Mouse (Mus musculus): ENCODE results near the gene Hk1. TPM values are rescaled to one million over a fixed set of nuclear protein-coding genes. Genes with fewer than 3 reads are reported as not detected.

The Hk1 gene
- polyA plus RNA-seq, 1 experiment from 2014 or later: 31.7 TPM

GRCm38 (mm10) chr10:62279671-62280070 is 100.0 kb downstream of the Hk1 start:
- WGBS: 91% methylated on average over 4 of the region's 4 CpGs

GRCm38 (mm10) chr10:62279066-62279465 is 100.6 kb downstream of the Hk1 start:
- WGBS: 85% methylated on average over 3 of the region's 3 CpGs

More at GRCm38 (mm10) chr10:62279671-62280070, 100.0 kb downstream of the Hk1 start:
- DNase-seq (ENCODE audit: low spot score): no peak
- peaks cover 38% of the 10 kb centered on the region for H3K36me3 ChIP-seq (replicated peaks)
- no peak overlapping the region for H3K4me3 ChIP-seq
- no peaks in the 10 kb centered on the region for H3K27me3 ChIP-seq (replicated peaks; ENCODE audit: low read depth, poor library complexity, severe bottlenecking)
- peaks cover 6% of the 10 kb centered on the region; the same call in 1 of the 2 replicates for H3K9me3 ChIP-seq
- no peak overlapping the region for H3K27ac ChIP-seq (replicated peaks)
- H3K4me1 ChIP-seq: 0 out of 2 replicates have a peak, but pooled peaks cover 7% of the 10 kb centered on the region

GRCm38 (mm10) chr10:62277499-62278293 is 102.0 kb downstream of the Hk1 start:
- Histone ChIP-seq H3K36me3 (replicated peaks) (peaks cover 41% of the 10 kb centered on the region), H3K9me3 (peaks cover 6% of the 10 kb centered on the region; the same call in 1 of the 2 replicates), H3K4me3 (no peak overlapping the region), H3K27me3 (replicated peaks; ENCODE audit: low read depth, poor library complexity, severe bottlenecking) (no peaks in the 10 kb centered on the region), H3K4me1 (0 out of 2 replicates have a peak, but pooled peaks cover 3% of the 10 kb centered on the region), H3K27ac (replicated peaks) (no peak overlapping the region)
- WGBS: 95% methylated on average over 18 of the region's 19 CpGs
- DNase-seq (ENCODE audit: low spot score): no peak

More at GRCm38 (mm10) chr10:62279066-62279465, 100.6 kb downstream of the Hk1 start:
- DNase-seq (ENCODE audit: low spot score): no peak
- Histone ChIP-seq H3K4me1 (0 out of 2 replicates have a peak, but pooled peaks cover 7% of the 10 kb centered on the region), H3K4me3 (no peak overlapping the region), H3K9me3 (peaks cover 6% of the 10 kb centered on the region; the same call in 1 of the 2 replicates), H3K36me3 (replicated peaks) (peaks cover 38% of the 10 kb centered on the region), H3K27ac (replicated peaks) (0 out of 2 replicates have a peak overlapping the region, but pooled peaks have one; percentile 16), H3K27me3 (replicated peaks; ENCODE audit: low read depth, poor library complexity, severe bottlenecking) (no peaks in the 10 kb centered on the region)

- WGBS: 38% methylated on average over 4 of the region's 4 CpGs
- no peak overlapping the region for H3K27ac ChIP-seq (replicated peaks)
- peaks cover 3% of the 10 kb centered on the region; the same call in 1 of the 2 replicates for H3K9me3 ChIP-seq
- H3K27me3 ChIP-seq (replicated peaks; ENCODE audit: low read depth, poor library complexity, severe bottlenecking): no peaks in the 10 kb centered on the region
- DNase-seq (ENCODE audit: low spot score): peak; percentile 84
- H3K36me3 ChIP-seq (replicated peaks): peaks cover 33% of the 10 kb centered on the region
- H3K4me3 ChIP-seq: no peak overlapping the region
- 0 out of 2 replicates have a peak, but pooled peaks cover 3% of the 10 kb centered on the region for H3K4me1 ChIP-seq
Observed at GRCm38 (mm10) chr10:62275235-62275634, 104.5 kb downstream of the Hk1 start.

- DNase-seq (ENCODE audit: low spot score): no peak
- Histone ChIP-seq H3K9me3 (no peaks in the 10 kb centered on the region), H3K4me3 (no peak overlapping the region), H3K27ac (replicated peaks) (no peak overlapping the region), H3K4me1 (no peaks in the 10 kb centered on the region; the same call in 1 of the 2 replicates), H3K36me3 (replicated peaks) (peaks cover 31% of the 10 kb centered on the region), H3K27me3 (replicated peaks; ENCODE audit: low read depth, poor library complexity, severe bottlenecking) (no peaks in the 10 kb centered on the region)
- WGBS: 78% methylated on average over 16 of the region's 16 CpGs
Observed at GRCm38 (mm10) chr10:62269278-62269677, 110.4 kb downstream of the Hk1 start.

- H3K4me1 ChIP-seq: peaks cover 5% of the 10 kb centered on the region
- H3K4me3 ChIP-seq: no peak overlapping the region
- H3K27ac ChIP-seq (replicated peaks): no peak overlapping the region
- peaks cover 3% of the 10 kb centered on the region for H3K36me3 ChIP-seq (replicated peaks)
- no peaks in the 10 kb centered on the region for H3K27me3 ChIP-seq (replicated peaks; ENCODE audit: low read depth, poor library complexity, severe bottlenecking)
- H3K9me3 ChIP-seq: no peaks in the 10 kb centered on the region
- WGBS: 74% methylated on average over 2 of the region's 2 CpGs
- no peak for DNase-seq (ENCODE audit: low spot score)
Observed at GRCm38 (mm10) chr10:62264299-62264698, 115.4 kb downstream of the Hk1 start.

GRCm38 (mm10) chr10:62261115-62261886 is 118.4 kb downstream of the Hk1 start:
- Histone ChIP-seq H3K27me3 (replicated peaks; ENCODE audit: low read depth, poor library complexity, severe bottlenecking) (no peaks in the 10 kb centered on the region), H3K4me3 (no peak overlapping the region), H3K9me3 (no peaks in the 10 kb centered on the region), H3K4me1 (peaks cover 5% of the 10 kb centered on the region), H3K36me3 (replicated peaks) (no peaks in the 10 kb centered on the region), H3K27ac (replicated peaks) (no peak overlapping the region)
- WGBS: 17% methylated on average over 18 of the region's 18 CpGs
- peak; percentile 93 for DNase-seq (ENCODE audit: low spot score)

- H3K4me1 ChIP-seq: peaks cover 5% of the 10 kb centered on the region
- 86% methylated on average over 5 of the region's 5 CpGs for WGBS
- no peak for DNase-seq (ENCODE audit: low spot score)
Observed at GRCm38 (mm10) chr10:62258298-62258697, 121.4 kb downstream of the Hk1 start.

GRCm38 (mm10) chr10:62252496-62253235 is 127.0 kb downstream of the Hk1 start:
- Histone ChIP-seq H3K36me3 (replicated peaks) (no peaks in the 10 kb centered on the region), H3K4me1 (peaks cover 10% of the 10 kb centered on the region; the same call in 1 of the 2 replicates), H3K27ac (replicated peaks) (no peak overlapping the region), H3K27me3 (replicated peaks; ENCODE audit: low read depth, poor library complexity, severe bottlenecking) (peaks cover 5% of the 10 kb centered on the region; the same call in 1 of the 2 replicates), H3K9me3 (no peaks in the 10 kb centered on the region), H3K4me3 (no peak overlapping the region)
- DNase-seq (ENCODE audit: low spot score): no peak
- 89% methylated on average over 27 of the region's 27 CpGs for WGBS

More at GRCm38 (mm10) chr10:62258298-62258697, 121.4 kb downstream of the Hk1 start:
- H3K36me3 ChIP-seq (replicated peaks): no peaks in the 10 kb centered on the region
- no peak overlapping the region for H3K4me3 ChIP-seq
- H3K9me3 ChIP-seq: no peaks in the 10 kb centered on the region
- no peaks in the 10 kb centered on the region for H3K27me3 ChIP-seq (replicated peaks; ENCODE audit: low read depth, poor library complexity, severe bottlenecking)
- no peak overlapping the region for H3K27ac ChIP-seq (replicated peaks)

- no peak within 1 kb of the TSS for H3K4me3 ChIP-seq
- no peak within 1 kb of the TSS for H3K27ac ChIP-seq (replicated peaks)
- H3K36me3 ChIP-seq (replicated peaks): no peaks in the 10 kb centered on the region
- WGBS: 58% methylated on average over 12 of the region's 12 CpGs
- peaks cover 11% of the 10 kb centered on the region; the same call in 1 of the 2 replicates for H3K4me1 ChIP-seq
- no peaks in the 10 kb centered on the region for H3K9me3 ChIP-seq
- DNase-seq (ENCODE audit: low spot score): no peak
- peaks cover 5% of the 10 kb centered on the region; the same call in 1 of the 2 replicates for H3K27me3 ChIP-seq (replicated peaks; ENCODE audit: low read depth, poor library complexity, severe bottlenecking)
Observed at GRCm38 (mm10) chr10:62252000-62252488, 127.7 kb downstream of the Hk1 start, which contains the start of gene Tacr2. TSS of gene Tacr2 (plus strand) at chr10:62252438.

GRCm38 (mm10) chr10:62247815-62248214 is 131.9 kb downstream of the Hk1 start:
- Histone ChIP-seq H3K4me3 (no peak overlapping the region), H3K27ac (replicated peaks) (no peak overlapping the region), H3K27me3 (replicated peaks; ENCODE audit: low read depth, poor library complexity, severe bottlenecking) (peaks cover 5% of the 10 kb centered on the region; the same call in 1 of the 2 replicates), H3K9me3 (no peaks in the 10 kb centered on the region), H3K36me3 (replicated peaks) (no peaks in the 10 kb centered on the region), H3K4me1 (peaks cover 12% of the 10 kb centered on the region; the same call in 1 of the 2 replicates)
- 58% methylated on average over 8 of the region's 8 CpGs for whole genome bisulfite sequencing
- no peak for DNase-seq (ENCODE audit: low spot score)

Data from embryonic facial prominence, embryonic 10.5 days (tissue).